Mouse (Mus musculus) hindbrain, embryonic 11.5 days (tissue): ENCODE data around the gene Maco1. TPM values are rescaled to one million over a fixed set of nuclear protein-coding genes. Genes with fewer than 3 reads are reported as not detected.

Experiments
- ATAC-seq: fragments of 200-750 bp; cut with Nextera tagmentation; 2 replicates; pipeline ENCODE4 v1.8.0; 2017; ENCODE audit warnings: mild to moderate bottlenecking, moderate TSS enrichment, moderate library complexity; ENCODE audit not compliant: low FRiP score
- DNase-seq: peaks from one replicate; pipeline ENCODE4 v3.0.0-alpha.2; 2015; ENCODE audit warnings: low spot score
- H3K27ac ChIP-seq: fragments of 300-500 bp; sonication (generic); 2 replicates; pipeline ENCODE4 v1.5.1; 2014; ENCODE audit warnings: mild to moderate bottlenecking, low read depth, low read length
- H3K27me3 ChIP-seq: fragments of 300-500 bp; sonication (generic); 2 replicates; pipeline ENCODE4 v1.6.1; 2014; ENCODE audit warnings: mild to moderate bottlenecking, low read length, moderate library complexity, mixed read lengths; ENCODE audit not compliant: control insufficient read depth, insufficient read depth
- H3K36me3 ChIP-seq: fragments of 300-500 bp; sonication (generic); 2 replicates; pipeline ENCODE4 v1.6.1; 2014; ENCODE audit warnings: mild to moderate bottlenecking, low read length, moderate library complexity, mixed read lengths; ENCODE audit not compliant: control insufficient read depth, insufficient read depth
- H3K4me1 ChIP-seq: fragments of 300-500 bp; sonication (generic); replicated peaks from 2 replicates; pipeline ENCODE4 v1.6.1; 2014; ENCODE audit warnings: low read length, mixed read lengths; ENCODE audit not compliant: control insufficient read depth, insufficient read depth
- H3K4me2 ChIP-seq: fragments of 300-500 bp; sonication (generic); replicated peaks from 2 replicates; pipeline ENCODE4 v1.6.1; 2014; ENCODE audit warnings: mild to moderate bottlenecking, low read depth, low read length
- H3K4me3 ChIP-seq: fragments of 300-500 bp; sonication (generic); 2 replicates; pipeline ENCODE4 v1.5.1; 2014; ENCODE audit warnings: low read depth, low read length
- H3K9ac ChIP-seq: fragments of 300-500 bp; sonication (generic); 2 replicates; pipeline ENCODE4 v1.6.1; 2014; ENCODE audit warnings: low read depth, low read length
- H3K9me3 ChIP-seq: fragments of 300-500 bp; sonication (generic); 2 replicates; pipeline ENCODE4 v1.6.1; 2016; ENCODE audit warnings: low read length; ENCODE audit not compliant: control insufficient read depth
- WGBS: fragments of 180-500 bp; shearing (Covaris S2); extraction: QIAGEN DNeasy Blood & Tissue Kit; methylation state at CpG from one replicate; pipeline ENCODE4 v1.1.7; 2014; 5-methylcytosine and 5-hydroxymethylcytosine counted together
- polyA plus RNA-seq: library from polyadenylated mRNA; unstranded; fragments of >200 nt; fragmentation: Nextera tagmentation; extraction: Ambion mirVana; gene quantifications from 2 replicates; pipeline ENCODE4 v1.2.1, GENCODE M21; 2014

Maco1 gene
- polyA plus RNA-seq, 1 experiment from 2014 or later, result 73.1 TPM

DNA sequence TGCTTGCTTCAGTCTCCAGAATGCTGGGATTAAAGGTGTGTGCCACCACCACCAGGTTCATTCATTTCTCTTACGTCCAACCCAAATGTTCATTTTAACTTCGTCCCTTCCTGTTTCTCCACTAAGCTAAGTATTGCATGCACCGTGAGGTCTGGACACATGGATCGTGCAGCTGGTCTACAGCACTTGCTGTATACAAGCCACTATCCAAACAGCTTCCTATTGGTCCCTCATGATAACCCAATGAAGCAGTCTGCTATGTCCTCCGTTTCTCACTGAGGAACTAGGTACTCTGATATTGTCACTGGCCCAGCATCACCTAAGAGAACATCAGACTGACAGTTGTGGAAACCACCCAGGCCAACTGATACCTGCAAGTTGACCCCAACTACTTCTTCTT is 12.6 kb upstream of the Maco1 start:
- Histone ChIP-seq H3K36me3 (no peaks in the 10 kb centered on the region), H3K4me2 (no peak overlapping the region), H3K4me1 (no peaks in the 10 kb centered on the region), H3K27me3 (peaks cover 20% of the 10 kb centered on the region), H3K9ac (no peak overlapping the region), H3K27ac (no peak overlapping the region), H3K9me3 (no peaks in the 10 kb centered on the region), H3K4me3 (no peak overlapping the region)
- 90% methylated on average over 5 of the region's 5 CpGs for WGBS
- DNase-seq (no peak), ATAC-seq (no peak)

DNA sequence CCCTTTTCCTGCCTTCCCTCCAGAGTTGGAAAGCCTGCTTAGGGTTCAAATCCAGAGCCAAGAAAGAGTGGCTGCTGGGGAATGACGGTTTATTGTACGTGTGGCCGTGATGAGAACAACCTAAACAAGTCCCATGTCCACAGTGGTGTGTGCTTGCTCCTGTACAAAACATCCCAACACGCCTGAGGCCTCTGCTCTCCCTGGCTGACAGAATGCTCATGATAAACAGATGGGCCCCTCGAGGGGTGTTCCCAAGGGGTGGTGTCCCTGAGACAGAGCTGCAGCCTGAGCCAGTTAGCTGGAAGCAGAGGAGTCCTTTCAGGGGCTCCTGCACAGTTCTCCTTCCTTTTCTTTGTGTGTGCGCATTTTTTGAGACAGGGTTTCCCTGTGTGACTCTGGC is 12.2 kb upstream of the Maco1 start:
- H3K4me1 ChIP-seq, result no peaks in the 10 kb centered on the region
- H3K9me3 ChIP-seq, result no peaks in the 10 kb centered on the region
- ATAC-seq (no peak), DNase-seq (no peak)
- H3K27me3 ChIP-seq, result peaks cover 20% of the 10 kb centered on the region
- H3K36me3 ChIP-seq, result no peaks in the 10 kb centered on the region
- H3K27ac ChIP-seq, result no peak overlapping the region
- H3K9ac ChIP-seq, result no peak overlapping the region
- H3K4me3 ChIP-seq, result no peak overlapping the region
- H3K4me2 ChIP-seq, result no peak overlapping the region
- 80% methylated on average over 6 of the region's 6 CpGs for WGBS

DNA sequence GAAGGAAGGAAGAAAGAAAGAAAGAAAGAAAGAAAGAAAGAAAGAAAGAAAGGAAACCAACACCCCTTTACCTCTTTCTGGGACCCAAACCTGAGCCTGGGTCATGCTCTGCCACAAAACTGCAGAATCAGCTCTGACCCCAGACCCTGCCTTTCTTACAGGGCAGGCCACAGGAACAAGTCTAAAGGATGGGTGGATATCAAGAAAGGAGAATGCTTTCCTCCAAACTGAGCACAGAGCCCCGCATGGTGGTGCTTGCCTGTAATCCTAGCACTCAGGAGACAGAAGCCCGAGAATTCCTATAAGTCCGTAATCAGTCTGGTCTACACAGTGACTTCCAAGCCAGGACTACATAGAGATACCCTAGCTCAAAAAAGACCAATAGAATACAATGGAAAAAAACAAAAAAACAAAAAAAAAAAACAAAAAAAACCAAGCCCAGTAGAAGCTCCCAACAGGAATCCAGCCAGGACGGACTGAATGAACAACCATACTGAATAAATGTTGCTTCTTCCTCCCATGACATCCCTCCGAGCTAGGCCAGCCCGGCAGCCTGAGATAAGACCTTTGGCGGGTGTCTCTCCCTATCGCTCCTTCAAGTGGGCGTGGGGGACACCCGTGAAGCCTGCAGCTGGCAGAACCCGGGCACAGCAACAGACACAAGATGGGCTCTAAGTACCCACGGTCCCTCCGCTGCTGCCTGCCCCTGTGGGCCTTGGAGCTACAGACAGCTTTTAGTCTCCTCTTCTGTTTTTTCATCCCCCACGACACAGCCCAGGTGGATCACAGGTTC is 11.0 kb upstream of the Maco1 start, which contains the start of gene Rhd:
Gene Rhd (plus strand): TSS at position 600 of the 793 bp plus-strand sequence.
- H3K4me2 ChIP-seq, result no peak within 1 kb of the TSS
- H3K4me1 ChIP-seq, result no peaks in the 10 kb centered on the region
- DNase-seq, result no peak
- no peaks in the 10 kb centered on the region for H3K9me3 ChIP-seq
- H3K27me3 ChIP-seq, result peaks cover 10% of the 10 kb centered on the region
- no peak within 1 kb of the TSS; the same call in 1 of the 2 replicates for H3K27ac ChIP-seq
- WGBS, result 73% methylated on average over 14 of the region's 14 CpGs
- no peaks in the 10 kb centered on the region for H3K36me3 ChIP-seq
- H3K4me3 ChIP-seq, result no peak within 1 kb of the TSS
- ATAC-seq, result no peak
- no peak within 1 kb of the TSS for H3K9ac ChIP-seq

DNA sequence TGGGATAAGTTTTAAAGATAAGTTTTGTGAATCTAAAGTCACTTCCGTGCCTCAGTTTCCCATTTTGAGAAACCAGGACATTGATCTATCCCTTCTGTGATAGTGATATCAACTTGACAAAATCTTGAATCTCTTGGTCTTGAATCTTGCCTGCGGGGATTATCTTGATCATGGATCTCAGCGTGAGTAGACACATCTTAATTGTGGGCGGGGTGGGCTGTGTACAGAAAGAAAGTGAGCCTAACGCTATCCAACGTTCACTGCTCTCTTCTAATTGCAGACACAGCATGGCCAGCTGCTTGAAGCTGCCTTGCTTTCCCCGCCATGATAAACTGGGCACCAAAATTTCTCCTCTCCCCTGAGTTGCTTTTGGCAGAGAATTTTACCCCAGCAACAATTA is 9.9 kb upstream of the Maco1 start:
- DNase-seq (no peak), ATAC-seq (no peak)
- Histone ChIP-seq H3K4me1 (no peaks in the 10 kb centered on the region), H3K27me3 (0 out of 2 replicates have a peak, but pooled peaks cover 1% of the 10 kb centered on the region), H3K9me3 (no peaks in the 10 kb centered on the region), H3K4me2 (no peak overlapping the region), H3K4me3 (no peak overlapping the region), H3K9ac (no peak overlapping the region), H3K27ac (no peak overlapping the region), H3K36me3 (no peaks in the 10 kb centered on the region)
- WGBS, result 85% methylated on average over 7 of the region's 7 CpGs

DNA sequence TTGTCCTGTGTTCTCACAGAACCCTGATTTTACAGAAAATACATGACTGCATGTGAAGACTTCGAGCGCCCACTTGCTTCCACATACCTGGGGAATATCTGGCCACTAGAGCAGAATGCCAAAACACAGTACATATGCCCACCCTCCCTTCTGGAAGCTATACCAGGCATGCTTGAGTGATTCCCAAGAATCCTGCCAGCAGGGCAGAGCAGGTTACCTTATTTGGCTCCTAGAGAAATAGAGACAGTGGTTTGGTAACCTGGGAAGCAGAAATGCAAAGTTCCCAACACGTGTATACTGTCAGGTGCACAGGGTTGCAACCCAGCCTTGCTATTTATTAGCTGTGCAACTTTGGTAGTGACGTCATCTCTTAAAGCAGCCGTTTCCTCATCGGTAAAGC is 8.7 kb upstream of the Maco1 start:
- DNase-seq (no peak), ATAC-seq (no peak)
- H3K4me1 ChIP-seq, result no peaks in the 10 kb centered on the region
- H3K4me2 ChIP-seq, result no peak overlapping the region
- no peaks in the 10 kb centered on the region for H3K9me3 ChIP-seq
- no peak overlapping the region for H3K4me3 ChIP-seq
- H3K9ac ChIP-seq, result no peak overlapping the region
- H3K27me3 ChIP-seq, result no peaks in the 10 kb centered on the region
- no peaks in the 10 kb centered on the region for H3K36me3 ChIP-seq
- H3K27ac ChIP-seq, result no peak overlapping the region
- WGBS, result 87% methylated on average over 6 of the region's 6 CpGs

DNA sequence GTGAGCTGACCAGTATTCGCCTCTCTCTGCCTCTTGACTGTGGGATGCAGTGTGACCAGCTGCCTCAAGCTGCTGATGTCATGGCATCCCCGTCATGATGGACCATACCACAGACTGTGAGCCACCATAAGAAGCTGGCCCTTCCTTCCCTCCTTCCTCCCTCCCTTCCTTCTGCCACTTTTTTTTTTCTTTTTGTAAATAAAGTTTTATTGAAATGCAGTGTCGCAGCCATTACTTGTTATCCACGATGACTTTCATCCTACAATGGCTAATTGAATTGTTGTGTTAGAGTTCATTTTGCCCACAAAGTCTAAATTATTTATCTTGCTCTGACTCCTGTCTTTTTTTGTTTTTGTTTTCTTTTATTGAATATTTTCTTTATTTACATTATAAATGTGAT is 5.3 kb upstream of the Maco1 start:
- no peaks in the 10 kb centered on the region for H3K36me3 ChIP-seq
- no peak for DNase-seq
- H3K9me3 ChIP-seq, result no peaks in the 10 kb centered on the region

DNA sequence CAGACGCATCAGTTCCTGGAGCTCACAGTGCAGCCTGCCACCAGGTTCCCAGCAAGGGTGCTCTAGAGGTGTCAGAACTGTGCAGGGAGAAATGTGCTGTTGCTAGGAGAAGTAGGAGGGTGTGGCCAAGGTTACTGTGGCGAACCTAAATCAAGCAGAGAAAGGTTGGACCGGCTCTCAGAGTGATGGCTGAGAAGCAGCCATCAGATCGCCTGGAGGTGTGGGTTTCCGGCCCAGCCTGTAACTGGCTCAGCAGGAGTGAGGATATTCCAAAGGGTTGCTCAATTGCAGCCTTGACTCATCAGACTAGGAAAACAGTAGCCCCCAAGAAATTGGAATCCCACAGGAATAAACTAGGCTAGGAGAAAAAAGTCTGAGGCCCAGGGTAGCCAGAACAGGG is 3.4 kb upstream of the Maco1 start:
- no peak overlapping the region for H3K9ac ChIP-seq
- no peak overlapping the region for H3K4me2 ChIP-seq
- no peak overlapping the region for H3K27ac ChIP-seq
- WGBS, result 39% methylated on average over 5 of the region's 5 CpGs
- no peaks in the 10 kb centered on the region for H3K4me1 ChIP-seq
- no peak for DNase-seq
- H3K4me3 ChIP-seq, result no peak overlapping the region
- no peak for ATAC-seq
- 0 out of 2 replicates have a peak, but pooled peaks cover 5% of the 10 kb centered on the region for H3K27me3 ChIP-seq
- no peaks in the 10 kb centered on the region for H3K36me3 ChIP-seq
- H3K9me3 ChIP-seq, result no peaks in the 10 kb centered on the region

More for the DNA sequence above, 5.3 kb upstream of the Maco1 start:
- Histone ChIP-seq H3K27ac (no peak overlapping the region), H3K4me2 (no peak overlapping the region), H3K9ac (no peak overlapping the region), H3K4me3 (no peak overlapping the region), H3K27me3 (0 out of 2 replicates have a peak, but pooled peaks cover 5% of the 10 kb centered on the region), H3K4me1 (no peaks in the 10 kb centered on the region)
- ATAC-seq, result no peak
- 82% methylated on average over 4 of the region's 4 CpGs for WGBS

DNA sequence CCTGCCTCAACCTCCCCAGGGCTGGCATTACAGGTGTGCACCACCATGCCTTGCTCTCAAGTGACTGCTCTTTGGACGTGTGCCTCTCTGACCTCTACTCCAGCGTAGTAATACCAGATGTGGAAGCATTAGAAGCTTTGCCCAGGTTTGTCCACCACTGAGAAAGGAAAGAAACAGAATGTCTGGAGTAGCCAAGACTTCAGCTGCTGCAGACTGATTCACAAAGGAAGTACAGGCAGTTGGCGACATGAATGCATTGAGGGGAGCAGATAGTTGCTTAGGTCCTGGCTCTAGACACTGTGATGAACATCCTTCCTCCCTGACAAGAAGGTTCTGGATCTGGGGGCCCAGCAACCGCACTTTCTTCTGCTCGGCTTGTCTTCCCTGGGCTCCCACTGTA is 2.9 kb upstream of the Maco1 start:
- Histone ChIP-seq H3K4me3 (no peak overlapping the region), H3K4me2 (no peak overlapping the region), H3K9me3 (no peaks in the 10 kb centered on the region), H3K9ac (no peak overlapping the region), H3K4me1 (no peaks in the 10 kb centered on the region), H3K27ac (no peak overlapping the region), H3K36me3 (no peaks in the 10 kb centered on the region), H3K27me3 (0 out of 2 replicates have a peak, but pooled peaks cover 5% of the 10 kb centered on the region)
- no peak for DNase-seq
- no peak for ATAC-seq
- 57% methylated on average over 5 of the region's 5 CpGs for WGBS

DNA sequence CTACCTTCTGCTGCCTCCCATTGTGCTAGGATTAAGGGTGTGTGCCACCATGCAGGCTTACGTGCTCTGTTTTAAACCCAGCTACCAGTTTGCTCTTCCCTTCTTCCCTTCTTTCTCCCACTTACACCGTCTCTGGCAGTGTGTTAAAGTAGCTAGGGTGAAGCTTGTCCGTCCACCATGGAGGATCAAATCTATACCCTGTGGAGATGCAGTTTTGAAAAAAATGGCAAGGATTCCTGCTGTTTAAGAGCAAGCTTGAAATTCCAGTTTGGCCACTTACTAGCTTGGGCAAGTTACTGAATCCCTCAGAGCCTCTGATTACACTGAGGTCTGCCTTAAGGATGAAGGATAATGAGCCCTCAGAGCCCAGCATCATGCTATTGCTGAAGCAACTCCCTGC is 2.2 kb upstream of the Maco1 start:
- 51% methylated on average over 3 of the region's 3 CpGs for WGBS
- no peak overlapping the region for H3K9ac ChIP-seq

More for the DNA sequence above, 2.2 kb upstream of the Maco1 start:
- ATAC-seq, result no peak
- DNase-seq, result no peak
- no peak overlapping the region for H3K4me3 ChIP-seq
- no peaks in the 10 kb centered on the region for H3K9me3 ChIP-seq
- H3K4me1 ChIP-seq, result no peaks in the 10 kb centered on the region
- 0 out of 2 replicates have a peak, but pooled peaks cover 5% of the 10 kb centered on the region for H3K27me3 ChIP-seq
- no peak overlapping the region for H3K4me2 ChIP-seq
- no peak overlapping the region for H3K27ac ChIP-seq
- H3K36me3 ChIP-seq, result no peaks in the 10 kb centered on the region
